Mouse (Mus musculus): ENCODE measurements at regions not wholly inside any gene's neighbourhood (a gene's known extent, or its start where the extent isn't known, plus 50 kb on each side); places are given as distances from the start of the nearest gene placed in this dataset.

DNA sequence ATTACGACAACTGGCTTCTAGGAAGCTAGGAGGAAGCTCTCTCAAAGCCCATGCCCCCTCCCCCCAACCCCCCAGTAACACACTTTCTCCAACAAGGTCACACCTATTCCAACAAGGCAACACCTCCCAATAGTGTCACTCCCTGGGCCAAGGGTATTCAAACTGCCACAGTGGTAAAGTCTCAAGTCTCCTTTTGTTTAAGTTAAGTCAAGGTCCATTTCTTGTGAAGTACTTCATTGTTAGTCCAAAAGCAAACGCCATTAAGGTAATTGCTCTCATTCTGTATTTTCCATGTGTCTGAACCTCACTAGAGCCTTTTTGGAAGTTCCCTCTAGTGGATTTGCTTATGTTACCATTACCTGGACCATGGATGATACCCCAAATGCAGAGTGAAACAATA lies 116.2 kb upstream of the Ubash3b start:
- no peaks in the 10 kb centered on the region for H3K9me3 ChIP-seq (replicated peaks)
- H3K4me1 ChIP-seq = peaks cover 13% of the 10 kb centered on the region
- H3K27me3 ChIP-seq (ENCODE audit: low read depth, poor library complexity, severe bottlenecking) = no peaks in the 10 kb centered on the region
- 87% methylated on average over 2 of the region's 2 CpGs for WGBS
- no peak for DNase-seq (ENCODE audit: low spot score)
- no peak overlapping the region for H3K4me3 ChIP-seq
- no peaks in the 10 kb centered on the region for H3K36me3 ChIP-seq
- H3K27ac ChIP-seq = no peak overlapping the region

DNA sequence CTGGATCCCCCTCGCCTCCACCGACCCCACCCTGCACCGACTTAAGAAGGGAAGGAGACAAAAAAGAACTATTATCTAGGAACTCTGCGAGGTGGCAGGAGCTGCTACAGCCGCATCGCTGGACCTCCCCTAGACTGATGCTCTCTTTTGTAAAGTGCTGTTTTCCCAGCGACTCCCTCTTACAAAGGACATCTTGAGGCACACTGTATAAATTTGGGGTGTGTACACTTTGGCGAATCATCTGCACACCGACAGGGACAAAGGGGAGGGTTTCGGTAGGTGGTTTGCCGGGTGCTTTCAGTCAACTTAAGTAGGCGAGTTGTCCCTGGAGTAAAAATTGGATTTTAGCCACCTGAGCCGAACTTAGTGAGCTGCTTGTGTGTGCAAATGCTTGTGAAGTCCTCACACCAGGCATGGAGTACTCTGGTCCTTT lies 112.4 kb upstream of the Ubash3b start:
- WGBS = 16% methylated on average over 13 of the region's 13 CpGs

DNA sequence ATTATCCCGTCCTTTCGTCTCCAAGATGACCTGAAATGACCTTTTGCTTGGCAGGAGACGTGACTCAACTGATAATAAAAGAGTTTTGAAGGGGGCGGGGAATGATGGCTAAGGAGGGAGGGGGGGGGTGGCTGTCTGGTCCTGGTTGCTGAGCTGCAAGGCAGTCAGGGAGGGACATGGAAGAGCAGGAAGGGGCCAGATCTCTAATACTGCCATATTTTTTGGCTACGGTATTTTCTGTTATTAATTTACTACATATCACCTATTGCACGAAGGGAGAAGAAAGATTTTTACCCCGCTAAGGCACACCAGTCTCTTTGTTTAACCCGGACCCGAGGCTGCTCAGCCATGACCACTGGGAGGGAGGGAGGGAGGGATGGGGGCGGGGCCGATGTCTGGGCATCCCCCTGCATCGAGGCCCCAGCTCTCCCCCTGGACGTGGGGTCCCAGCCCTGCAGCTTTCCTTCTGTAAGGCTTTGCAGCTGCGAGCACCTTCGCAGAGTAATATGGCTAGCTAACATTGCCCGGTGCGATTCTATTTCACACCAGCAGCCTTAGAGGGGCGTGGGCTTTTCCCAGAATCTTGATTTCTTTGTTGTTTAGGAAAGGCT lies 111.8 kb upstream of the Ubash3b start:
- H3K4me1 ChIP-seq = peaks cover 19% of the 10 kb centered on the region
- under 1% methylated on average over 18 of the region's 18 CpGs for WGBS
- H3K27ac ChIP-seq = peak overlapping the region; percentile 87
- peak overlapping the region; percentile 49 for H3K4me3 ChIP-seq
- H3K27me3 ChIP-seq (ENCODE audit: low read depth, poor library complexity, severe bottlenecking) = no peaks in the 10 kb centered on the region
- peak; percentile 88 for DNase-seq (ENCODE audit: low spot score)
- no peaks in the 10 kb centered on the region for H3K36me3 ChIP-seq
- no peaks in the 10 kb centered on the region for H3K9me3 ChIP-seq (replicated peaks)

More for the DNA sequence above, 112.4 kb upstream of the Ubash3b start:
- Histone ChIP-seq H3K27ac (peak overlapping the region; percentile 87), H3K4me3 (peak overlapping the region; percentile 49), H3K27me3 (ENCODE audit: low read depth, poor library complexity, severe bottlenecking) (no peaks in the 10 kb centered on the region), H3K36me3 (no peaks in the 10 kb centered on the region), H3K9me3 (replicated peaks) (no peaks in the 10 kb centered on the region), H3K4me1 (peaks cover 19% of the 10 kb centered on the region)
- no peak for DNase-seq (ENCODE audit: low spot score)

DNA sequence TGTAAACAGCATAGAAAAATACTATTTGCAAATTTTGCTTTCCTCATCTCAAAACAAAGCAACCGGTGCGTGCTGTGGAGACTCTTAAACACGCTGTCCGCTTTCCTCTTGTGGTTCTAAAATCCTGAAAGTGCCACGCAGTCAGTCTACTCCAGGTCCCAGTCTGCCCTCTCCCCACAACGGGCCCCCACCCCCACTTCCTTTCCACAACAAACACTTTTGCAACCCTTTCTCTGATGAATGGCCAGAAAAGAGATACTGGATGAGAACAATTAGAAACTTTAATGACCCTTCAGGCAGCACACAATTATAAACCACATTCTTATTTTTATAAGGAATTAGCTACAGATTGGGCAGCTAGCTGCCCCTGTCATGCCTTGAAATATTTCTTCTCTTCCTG lies 111.1 kb upstream of the Ubash3b start:
- H3K36me3 ChIP-seq = no peaks in the 10 kb centered on the region
- peak overlapping the region; percentile 49 for H3K4me3 ChIP-seq
- peak overlapping the region; percentile 87 for H3K27ac ChIP-seq
- H3K27me3 ChIP-seq (ENCODE audit: low read depth, poor library complexity, severe bottlenecking) = no peaks in the 10 kb centered on the region
- no peaks in the 10 kb centered on the region for H3K9me3 ChIP-seq (replicated peaks)
- peak; percentile 44 for DNase-seq (ENCODE audit: low spot score)
- 27% methylated on average over 6 of the region's 6 CpGs for WGBS
- H3K4me1 ChIP-seq = peaks cover 19% of the 10 kb centered on the region

DNA sequence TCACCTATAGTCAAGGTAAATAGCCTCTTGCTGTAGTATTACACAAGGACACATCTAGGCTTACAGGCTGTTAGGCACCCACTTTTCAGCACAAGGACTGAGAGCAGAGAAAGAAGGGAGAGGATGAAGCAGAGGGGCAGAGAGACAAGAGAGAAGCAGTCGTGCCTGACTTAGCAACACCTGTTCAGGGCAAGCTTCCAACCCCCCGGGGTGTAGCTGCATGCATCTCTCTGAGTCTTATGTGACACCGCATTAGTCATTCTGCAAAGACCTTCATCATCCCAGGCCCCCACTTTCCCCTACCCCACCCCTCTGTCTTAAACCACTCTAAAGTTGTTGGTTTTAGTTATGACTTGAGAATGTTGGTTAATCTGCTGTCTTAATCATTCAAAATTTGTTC lies 106.6 kb upstream of the Ubash3b start:
- Histone ChIP-seq H3K9me3 (replicated peaks) (no peaks in the 10 kb centered on the region), H3K36me3 (no peaks in the 10 kb centered on the region), H3K4me3 (no peak overlapping the region), H3K4me1 (peaks cover 8% of the 10 kb centered on the region), H3K27ac (no peak overlapping the region), H3K27me3 (ENCODE audit: low read depth, poor library complexity, severe bottlenecking) (no peaks in the 10 kb centered on the region)
- WGBS = 24% methylated on average over 3 of the region's 3 CpGs
- no peak for DNase-seq (ENCODE audit: low spot score)

DNA sequence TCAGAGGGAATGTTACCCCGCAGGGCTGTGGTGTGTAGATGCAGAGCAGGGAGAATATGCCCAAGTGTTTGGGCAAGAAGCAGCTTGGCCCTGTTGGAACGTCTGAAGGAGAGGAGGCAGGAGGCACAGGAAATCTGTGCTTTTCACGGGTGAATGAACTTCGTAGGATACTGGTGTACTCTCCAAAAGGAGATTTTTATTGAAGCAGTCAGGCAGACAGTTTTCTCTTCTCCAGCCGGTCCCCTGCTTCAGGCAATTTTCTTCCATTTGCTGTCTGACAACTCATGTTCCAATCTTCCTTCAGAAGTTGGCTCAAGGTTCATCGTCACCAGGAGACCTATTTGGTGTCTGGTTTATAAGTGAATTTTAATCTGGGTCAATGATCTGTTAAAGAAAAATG lies 103.0 kb upstream of the Ubash3b start:
- Histone ChIP-seq H3K4me1 (no peaks in the 10 kb centered on the region), H3K27me3 (ENCODE audit: low read depth, poor library complexity, severe bottlenecking) (no peaks in the 10 kb centered on the region), H3K9me3 (replicated peaks) (no peaks in the 10 kb centered on the region), H3K27ac (no peak overlapping the region), H3K4me3 (no peak overlapping the region), H3K36me3 (no peaks in the 10 kb centered on the region)
- DNase-seq (ENCODE audit: low spot score) = no peak
- 73% methylated on average over 6 of the region's 6 CpGs for WGBS

DNA sequence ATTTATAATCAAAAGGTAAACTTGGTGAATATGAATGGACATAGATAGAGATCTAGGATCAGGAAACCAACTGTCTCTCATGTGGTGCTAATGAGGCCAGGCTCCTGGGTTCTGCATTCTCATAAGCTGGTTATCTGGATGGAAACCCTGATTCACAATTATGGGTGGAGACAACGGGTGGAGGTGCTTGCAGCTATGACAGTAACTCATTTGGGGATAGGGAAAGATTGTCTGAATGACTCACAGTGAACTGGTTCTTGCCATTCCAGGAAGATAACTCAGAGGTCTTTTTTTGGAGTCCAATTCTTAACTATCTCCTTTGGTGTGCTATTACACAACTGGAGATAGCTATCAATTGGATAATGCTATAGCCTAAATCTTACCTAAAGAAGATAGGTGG lies 95.7 kb upstream of the Ubash3b start:
- 90% methylated on average over 1 of the region's 1 CpGs for WGBS
- no peak for DNase-seq (ENCODE audit: low spot score)
- H3K27me3 ChIP-seq (ENCODE audit: low read depth, poor library complexity, severe bottlenecking) = no peaks in the 10 kb centered on the region
- H3K36me3 ChIP-seq = no peaks in the 10 kb centered on the region
- no peak overlapping the region for H3K27ac ChIP-seq
- H3K4me1 ChIP-seq = no peaks in the 10 kb centered on the region
- H3K4me3 ChIP-seq = no peak overlapping the region
- H3K9me3 ChIP-seq (replicated peaks) = no peaks in the 10 kb centered on the region

DNA sequence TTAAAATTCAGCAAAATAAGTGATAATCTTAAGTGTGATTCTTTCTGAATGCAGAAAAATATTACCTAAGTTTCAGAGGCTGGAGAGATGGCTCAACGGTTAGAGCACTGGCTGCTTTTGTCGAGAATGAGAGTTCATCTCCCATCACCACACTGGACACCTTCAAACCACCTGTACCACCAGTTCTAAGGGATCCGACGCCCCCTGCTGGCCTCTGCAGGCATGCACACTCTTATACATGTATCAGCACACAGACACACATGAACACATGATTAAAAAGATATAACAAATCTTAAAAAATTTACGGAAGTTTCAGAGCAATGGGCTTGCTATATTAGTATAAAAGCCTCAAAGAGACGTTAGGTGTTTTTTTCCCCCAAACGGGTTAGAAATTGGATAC lies 80.9 kb upstream of the Ubash3b start:
- WGBS = 86% methylated on average over 7 of the region's 7 CpGs
- H3K27ac ChIP-seq = no peak overlapping the region
- no peaks in the 10 kb centered on the region for H3K36me3 ChIP-seq
- DNase-seq (ENCODE audit: low spot score) = no peak
- no peaks in the 10 kb centered on the region for H3K4me1 ChIP-seq
- H3K4me3 ChIP-seq = no peak overlapping the region
- no peaks in the 10 kb centered on the region for H3K9me3 ChIP-seq (replicated peaks)
- H3K27me3 ChIP-seq (ENCODE audit: low read depth, poor library complexity, severe bottlenecking) = no peaks in the 10 kb centered on the region

DNA sequence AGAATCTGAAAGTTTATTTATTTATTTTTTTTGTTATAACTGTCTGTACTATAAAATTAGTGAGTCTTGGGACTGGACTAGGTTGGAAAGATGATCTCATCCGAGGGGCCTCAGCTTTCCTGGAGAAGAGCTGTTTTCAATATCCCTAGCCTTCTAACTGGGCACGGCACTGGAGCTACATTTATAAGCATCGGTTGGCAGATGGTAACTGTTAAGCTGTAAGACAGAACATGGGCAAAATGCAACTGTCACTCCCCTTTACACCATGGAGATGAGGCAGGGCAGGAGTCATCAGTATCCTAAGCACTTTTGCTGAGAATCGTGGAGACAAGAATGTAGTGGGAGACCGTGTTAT lies 77.6 kb upstream of the Ubash3b start:
- DNase-seq (ENCODE audit: low spot score) = no peak
- WGBS = 79% methylated on average over 5 of the region's 5 CpGs
- Histone ChIP-seq H3K36me3 (no peaks in the 10 kb centered on the region), H3K4me1 (no peaks in the 10 kb centered on the region), H3K27me3 (ENCODE audit: low read depth, poor library complexity, severe bottlenecking) (no peaks in the 10 kb centered on the region), H3K4me3 (no peak overlapping the region), H3K9me3 (replicated peaks) (no peaks in the 10 kb centered on the region), H3K27ac (no peak overlapping the region; the same call in 1 of the 2 replicates)

DNA sequence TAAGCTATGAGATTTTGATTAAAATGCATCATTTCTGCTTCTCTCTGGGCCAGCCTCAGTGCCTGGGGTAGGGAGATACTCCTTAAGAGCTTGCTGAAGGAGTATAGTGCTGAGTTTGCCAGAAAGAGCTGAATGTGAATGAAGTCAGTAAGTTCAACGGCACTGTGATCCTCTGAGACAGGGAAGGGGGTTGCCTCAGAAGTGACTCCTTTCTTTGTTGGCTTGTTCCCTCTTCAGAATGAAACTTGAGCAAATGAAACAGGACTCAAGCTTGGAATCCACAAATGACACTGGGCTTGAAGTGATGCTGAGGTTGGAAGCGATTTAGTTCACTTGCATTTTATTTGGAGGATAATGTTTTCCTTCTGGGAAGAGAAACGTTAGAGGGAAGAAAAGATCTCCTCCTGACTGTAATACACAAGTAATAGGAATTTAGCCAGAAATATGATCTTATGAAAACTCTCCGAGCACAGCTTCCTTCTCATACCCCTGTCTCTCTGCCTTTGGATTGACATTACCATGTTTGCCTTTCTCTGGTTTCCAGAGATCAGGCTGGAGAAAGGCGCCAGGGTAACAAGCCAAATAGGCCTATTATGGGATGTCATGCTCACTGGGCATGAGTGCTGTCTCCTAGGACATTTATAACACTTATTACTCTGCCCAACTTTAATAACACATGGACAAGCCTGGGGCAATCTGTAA lies 77.0 kb upstream of the Ubash3b start:
- WGBS = 89% methylated on average over 5 of the region's 5 CpGs
- H3K4me1 ChIP-seq = no peaks in the 10 kb centered on the region
- H3K4me3 ChIP-seq = no peak overlapping the region
- no peaks in the 10 kb centered on the region for H3K36me3 ChIP-seq
- no peak overlapping the region; the same call in 1 of the 2 replicates for H3K27ac ChIP-seq
- no peaks in the 10 kb centered on the region for H3K9me3 ChIP-seq (replicated peaks)
- DNase-seq (ENCODE audit: low spot score) = no peak
- no peaks in the 10 kb centered on the region for H3K27me3 ChIP-seq (ENCODE audit: low read depth, poor library complexity, severe bottlenecking)

DNA sequence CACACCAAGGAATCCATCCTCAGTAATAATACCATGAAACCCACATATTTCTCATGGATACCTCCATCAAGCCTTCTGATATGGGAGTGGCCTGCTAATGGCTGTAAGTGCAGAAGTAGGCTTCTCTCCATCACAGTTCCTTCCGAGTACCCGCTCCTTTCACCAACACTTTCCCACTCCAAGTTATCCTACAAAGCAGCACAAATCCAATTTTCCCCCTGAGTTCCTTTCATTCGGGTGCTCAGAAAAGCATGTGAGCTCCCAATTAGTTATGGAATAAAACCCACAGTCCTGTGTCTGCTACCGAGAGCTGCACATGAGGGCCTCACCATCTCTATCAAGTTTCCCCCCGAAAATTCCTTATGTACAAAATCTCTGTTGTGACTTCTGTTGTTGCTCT lies 75.8 kb upstream of the Ubash3b start:
- Histone ChIP-seq H3K4me3 (no peak overlapping the region), H3K4me1 (no peaks in the 10 kb centered on the region), H3K36me3 (no peaks in the 10 kb centered on the region), H3K27me3 (ENCODE audit: low read depth, poor library complexity, severe bottlenecking) (no peaks in the 10 kb centered on the region), H3K9me3 (replicated peaks) (no peaks in the 10 kb centered on the region), H3K27ac (no peak overlapping the region)
- DNase-seq (ENCODE audit: low spot score) = no peak
- 93% methylated on average over 5 of the region's 5 CpGs for WGBS

DNA sequence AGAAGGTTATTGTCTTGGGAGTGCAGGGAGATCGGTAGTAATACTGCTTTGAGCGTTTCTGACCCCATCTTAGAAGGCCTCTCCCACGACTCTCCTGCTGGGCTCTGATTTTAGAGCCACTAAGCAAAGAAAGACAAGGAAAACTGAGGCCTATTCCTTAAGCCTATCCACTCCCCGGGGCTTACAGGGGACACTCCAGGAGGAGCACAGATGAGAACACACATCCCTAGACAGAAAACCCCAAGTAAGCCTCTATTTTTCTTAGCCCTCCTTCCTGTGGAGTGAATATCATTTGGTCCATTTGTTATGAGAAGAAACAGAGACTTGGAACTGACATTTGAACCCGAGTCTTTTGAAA lies 67.7 kb upstream of the Ubash3b start:
- no peak for DNase-seq (ENCODE audit: low spot score)
- 9% methylated on average over 5 of the region's 5 CpGs for WGBS
- no peaks in the 10 kb centered on the region for H3K27me3 ChIP-seq (ENCODE audit: low read depth, poor library complexity, severe bottlenecking)
- no peaks in the 10 kb centered on the region for H3K36me3 ChIP-seq
- H3K27ac ChIP-seq = peak overlapping the region; percentile 93
- peaks cover 44% of the 10 kb centered on the region for H3K4me1 ChIP-seq
- H3K9me3 ChIP-seq (replicated peaks) = no peaks in the 10 kb centered on the region
- H3K4me3 ChIP-seq = peak overlapping the region; percentile 29

DNA sequence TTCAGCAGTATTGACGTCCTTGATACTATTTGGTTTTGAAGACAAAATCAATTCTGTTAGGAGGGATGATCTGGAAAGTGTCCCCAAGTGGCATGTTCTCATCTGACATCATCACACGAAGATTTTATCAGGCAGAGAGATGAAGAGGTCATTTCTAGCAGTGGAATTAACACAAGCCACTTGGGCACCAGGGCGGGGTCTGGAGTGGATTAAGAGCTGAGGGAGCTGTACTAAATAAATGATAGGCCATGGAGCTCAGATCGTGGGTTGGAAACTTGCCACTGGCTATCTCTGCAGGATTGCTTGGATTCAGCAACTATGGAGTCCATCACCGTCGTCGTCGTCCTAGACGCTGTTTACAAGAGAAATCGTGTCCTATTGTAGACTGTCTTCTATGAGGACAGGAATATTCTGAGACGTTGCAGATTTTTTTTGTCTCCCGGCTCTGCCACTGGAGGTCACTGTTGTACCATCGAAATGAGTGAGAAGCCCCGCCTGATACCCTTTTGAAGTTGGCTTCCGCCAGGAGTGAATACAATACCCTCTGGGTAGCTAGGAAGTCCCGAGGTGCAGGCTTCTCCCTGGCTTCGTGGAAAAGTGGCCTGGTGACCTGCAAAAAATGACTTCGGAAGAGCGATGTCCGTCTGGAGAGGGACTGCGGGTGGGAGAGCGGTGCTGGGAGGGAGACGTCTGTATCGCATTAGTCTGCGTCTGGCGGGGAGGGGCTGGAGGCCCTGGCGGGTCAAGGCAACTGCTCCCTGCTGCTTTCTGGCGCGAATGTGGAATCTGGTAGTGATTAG lies 67.1 kb upstream of the Ubash3b start:
- Histone ChIP-seq H3K36me3 (no peaks in the 10 kb centered on the region), H3K4me3 (peak overlapping the region; percentile 29), H3K4me1 (peaks cover 49% of the 10 kb centered on the region), H3K9me3 (replicated peaks) (no peaks in the 10 kb centered on the region), H3K27ac (peak overlapping the region; percentile 93), H3K27me3 (ENCODE audit: low read depth, poor library complexity, severe bottlenecking) (no peaks in the 10 kb centered on the region)
- 4% methylated on average over 29 of the region's 29 CpGs for WGBS
- DNase-seq (ENCODE audit: low spot score) = peak; percentile 95
